Mouse (Mus musculus): ENCODE results near the gene Ctsk.

Gene Ctsk

DNA sequence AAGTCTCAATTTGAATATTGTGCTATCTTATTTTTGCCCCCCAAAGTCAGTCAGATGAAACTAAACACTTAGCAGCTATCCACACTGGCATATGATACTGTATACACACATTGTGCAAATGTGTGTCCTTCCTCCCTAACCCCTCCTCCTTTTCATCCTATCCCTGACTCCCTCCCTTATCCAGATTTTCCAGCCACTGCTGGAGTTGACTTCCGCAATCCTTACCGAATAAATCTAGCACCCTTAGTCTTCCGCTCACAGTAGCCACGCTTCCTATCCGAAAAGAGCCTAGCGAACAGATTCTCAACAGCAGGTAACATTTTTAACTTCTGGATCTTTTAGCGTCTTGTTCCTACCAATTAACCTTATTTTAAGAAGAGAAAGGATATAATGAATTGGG, at the start of gene Ctsk:
Gene Ctsk (plus strand): TSS at position 233 of the 400 bp plus-strand sequence.
- no peak for DNase-seq

DNA sequence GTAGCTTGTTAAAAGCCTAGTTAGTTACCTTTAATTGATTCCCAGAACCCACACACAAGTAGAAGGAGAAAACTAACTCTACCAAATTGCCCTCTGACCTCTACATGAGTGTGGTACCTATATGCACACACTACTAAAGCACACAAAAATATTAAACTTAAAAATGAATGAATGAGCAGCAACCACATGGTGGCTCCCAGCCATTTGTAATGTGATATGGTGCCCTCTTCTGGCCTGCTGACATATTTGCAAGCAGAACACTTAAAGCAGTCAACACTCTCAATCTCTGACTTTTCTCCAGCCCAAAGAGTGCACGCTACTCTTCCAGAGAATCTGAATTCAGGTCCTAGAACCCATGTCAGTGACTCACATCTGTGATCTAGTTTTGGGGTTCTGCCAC, 48.6 kb upstream of the Ctsk start:
- peak; percentile 46 for DNase-seq

DNA sequence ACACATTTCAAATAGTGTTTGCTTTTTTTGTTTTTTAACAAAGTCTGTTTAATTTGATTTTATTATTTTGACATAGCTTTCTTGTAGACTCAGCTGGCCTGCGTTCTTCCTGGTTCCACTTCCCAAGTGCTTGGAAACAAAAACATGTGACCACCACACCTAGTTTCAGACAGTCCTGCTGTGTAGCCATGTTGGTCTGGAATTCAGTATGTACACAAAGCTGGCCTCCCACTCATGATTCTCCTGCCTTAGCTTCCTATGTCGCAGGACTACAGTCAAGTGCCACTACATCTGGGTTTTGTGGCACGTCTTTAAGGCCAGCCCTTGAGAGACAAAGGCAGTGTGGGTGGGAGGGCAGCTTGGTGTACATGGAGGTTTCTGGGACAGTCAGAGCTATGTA, 48.1 kb upstream of the Ctsk start:
- DNase-seq = no peak

DNA sequence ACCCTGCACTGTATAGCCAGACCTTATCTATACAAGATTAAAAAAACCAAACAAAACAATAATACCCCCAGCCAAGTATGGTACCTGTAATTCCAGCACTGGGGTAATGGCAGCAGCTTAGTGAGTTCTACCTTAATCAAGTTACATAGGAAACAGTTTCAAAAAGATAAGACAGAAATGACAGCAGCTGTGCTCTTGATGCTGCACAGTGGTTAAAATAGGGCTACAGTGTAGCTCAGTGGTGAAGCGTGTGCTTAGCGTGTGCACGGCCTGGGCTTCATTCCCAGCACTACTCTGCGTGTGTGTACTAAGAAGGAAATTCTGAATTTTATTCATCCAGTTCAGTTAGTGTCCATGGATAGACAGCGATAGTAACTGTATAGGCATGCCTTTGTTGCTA, 42.7 kb upstream of the Ctsk start:
- no peak for DNase-seq

DNA sequence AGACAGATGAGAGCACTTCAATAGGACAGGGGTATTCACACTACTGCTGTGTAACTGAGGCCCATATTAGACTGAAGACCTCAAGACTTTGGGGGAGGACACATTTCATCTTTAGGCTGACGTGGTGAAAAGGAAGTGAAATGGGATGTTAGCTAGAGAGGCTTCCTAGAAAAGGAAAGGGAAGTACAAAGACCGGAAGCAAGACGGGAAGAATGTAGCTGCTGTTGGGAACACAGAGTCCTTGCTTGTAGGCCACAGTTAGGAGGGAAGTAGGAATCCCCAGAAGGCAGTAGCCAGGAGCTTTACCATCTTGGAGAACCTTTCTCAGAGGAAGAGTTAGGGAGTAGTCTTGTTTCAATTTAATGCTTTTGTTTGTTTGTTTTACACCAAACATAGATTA, 41.3 kb upstream of the Ctsk start:
- DNase-seq = no peak

DNA sequence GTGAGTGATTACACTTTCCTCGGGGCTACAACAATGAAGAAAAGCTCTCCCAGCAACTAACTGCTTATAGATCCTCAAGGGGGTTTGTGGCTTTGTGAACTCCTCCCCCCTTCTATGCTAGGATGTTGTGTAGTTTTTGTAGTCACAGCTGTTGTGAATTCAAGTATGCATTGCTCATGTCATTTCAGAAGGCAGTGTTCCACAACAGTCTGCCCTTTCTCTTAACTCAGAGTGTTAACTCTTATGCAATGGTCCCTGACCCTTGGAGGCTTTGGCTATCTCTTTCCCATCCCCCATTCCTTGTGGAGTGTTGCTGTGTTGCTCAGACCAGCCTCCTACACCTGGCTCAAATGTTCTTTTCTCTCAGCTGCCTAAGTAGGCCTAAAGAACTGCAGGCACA, 39.7 kb upstream of the Ctsk start:
- no peak for DNase-seq

DNA sequence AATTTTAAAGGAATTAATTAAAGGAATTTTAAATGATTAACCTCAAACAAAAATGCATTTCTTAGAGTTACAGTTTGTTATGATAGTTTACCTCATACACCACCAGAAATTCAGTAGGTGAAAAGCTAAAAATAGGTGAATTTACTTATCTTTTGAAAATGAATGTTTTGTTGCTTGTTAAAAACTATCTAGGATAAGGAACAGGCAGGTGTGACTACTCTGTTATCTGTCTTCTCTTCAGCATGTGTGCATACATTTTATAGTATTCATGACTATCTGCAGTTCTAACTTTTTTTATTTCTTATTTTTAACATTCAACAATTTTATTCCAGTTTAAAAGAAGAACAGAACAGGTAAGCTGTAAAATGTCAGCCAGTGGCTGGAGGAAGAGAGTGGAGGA, 35.2 kb upstream of the Ctsk start:
- DNase-seq = no peak

DNA sequence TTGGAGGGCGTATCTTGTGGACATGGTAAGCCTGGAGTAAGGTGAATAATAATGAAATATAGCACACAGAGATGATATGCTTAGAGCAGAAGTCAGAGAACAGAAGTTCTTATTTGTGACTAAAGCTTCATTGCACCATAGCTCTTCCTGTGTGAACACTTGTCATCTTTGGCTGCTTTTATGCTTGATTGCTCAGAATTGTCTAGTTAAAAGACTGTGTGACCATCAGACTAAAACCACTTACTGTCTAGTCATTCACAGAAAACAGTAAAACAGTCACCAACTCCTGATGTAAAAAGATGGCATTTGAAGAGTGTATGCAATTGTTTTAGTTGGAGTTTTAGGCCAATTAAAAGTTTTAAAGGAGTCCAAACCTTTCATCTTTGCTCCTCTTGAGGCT, 20.1 kb upstream of the Ctsk start:
- DNase-seq = no peak

DNA sequence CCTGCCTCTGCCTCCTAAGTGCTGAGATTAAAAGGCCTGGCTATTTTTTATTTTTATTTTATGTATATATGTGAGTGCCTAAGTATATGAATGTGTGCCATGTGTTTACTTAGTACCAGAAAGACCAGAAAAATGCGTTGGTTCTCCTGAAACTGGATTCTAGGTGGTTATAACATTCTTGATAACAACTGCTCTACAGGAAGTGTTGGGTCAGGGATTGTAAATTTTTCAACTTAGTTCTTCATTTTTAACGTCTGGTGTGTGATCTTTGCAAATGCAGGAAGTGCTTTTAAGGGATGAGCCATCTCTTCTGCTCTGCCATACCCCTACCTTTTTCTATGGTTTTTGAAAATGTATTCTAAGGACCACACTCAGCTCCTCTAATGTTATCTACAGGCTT, 12.6 kb upstream of the Ctsk start:
- no peak for DNase-seq

DNA sequence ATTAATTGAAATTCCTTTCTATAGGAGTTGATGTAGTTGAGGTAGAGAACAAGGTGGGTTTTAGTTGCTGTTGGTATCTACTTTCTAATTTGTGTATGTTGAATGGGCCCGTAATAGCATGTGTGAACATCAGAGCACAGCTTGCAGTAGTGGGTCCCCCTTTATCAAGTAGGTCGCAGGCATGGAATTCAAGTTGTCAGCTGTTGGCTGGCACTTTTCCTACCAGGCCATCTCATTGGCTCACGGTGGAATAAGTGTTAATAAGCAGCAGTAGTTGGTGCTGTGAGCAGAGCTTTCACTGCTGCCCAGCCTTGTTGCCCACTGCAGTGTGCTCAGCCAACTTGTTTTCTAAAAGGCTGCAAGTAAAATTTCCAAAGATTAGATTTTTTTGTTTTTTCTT, 10.4 kb upstream of the Ctsk start:
- DNase-seq = no peak

DNA sequence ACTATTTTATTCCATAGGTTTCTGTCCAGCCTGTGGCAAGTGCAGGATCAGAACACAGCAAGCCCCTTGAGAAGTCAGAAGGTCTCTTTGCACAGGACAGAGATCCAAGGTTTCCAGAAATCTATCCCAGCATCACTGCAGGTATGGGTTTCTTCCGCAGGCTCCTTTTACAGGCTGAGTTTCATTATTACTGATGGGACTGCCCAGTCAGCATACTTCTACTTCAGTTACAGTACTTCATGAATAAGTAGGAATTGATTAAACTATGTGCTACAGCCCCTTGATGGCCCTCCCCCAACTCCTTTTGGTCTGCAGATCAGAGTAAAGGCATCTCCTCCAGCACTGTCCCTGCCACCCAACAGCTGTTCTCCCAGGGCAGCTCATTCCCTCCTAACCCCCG, 8.8 kb upstream of the Ctsk start:
- no peak for DNase-seq

DNA sequence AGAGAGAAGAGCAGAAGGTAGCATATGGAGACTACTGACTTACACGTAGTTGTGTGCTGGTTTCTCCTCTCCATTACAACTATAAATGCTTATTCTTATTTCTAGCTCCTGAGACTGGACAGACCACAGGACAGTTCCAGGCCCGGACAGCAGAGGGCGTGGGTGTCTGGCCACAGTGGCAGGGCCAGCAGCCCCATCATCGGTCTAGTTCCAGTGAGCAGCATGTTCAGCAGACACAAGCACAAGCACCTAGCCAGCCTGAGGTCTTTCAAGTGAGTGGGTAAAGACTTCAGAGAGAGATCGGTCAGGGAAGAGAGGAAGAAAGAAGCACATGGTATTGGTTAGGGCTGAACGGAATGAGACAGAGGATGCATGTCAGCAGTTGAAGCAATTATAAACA, 4.7 kb upstream of the Ctsk start:
- DNase-seq = peak; percentile 49

DNA sequence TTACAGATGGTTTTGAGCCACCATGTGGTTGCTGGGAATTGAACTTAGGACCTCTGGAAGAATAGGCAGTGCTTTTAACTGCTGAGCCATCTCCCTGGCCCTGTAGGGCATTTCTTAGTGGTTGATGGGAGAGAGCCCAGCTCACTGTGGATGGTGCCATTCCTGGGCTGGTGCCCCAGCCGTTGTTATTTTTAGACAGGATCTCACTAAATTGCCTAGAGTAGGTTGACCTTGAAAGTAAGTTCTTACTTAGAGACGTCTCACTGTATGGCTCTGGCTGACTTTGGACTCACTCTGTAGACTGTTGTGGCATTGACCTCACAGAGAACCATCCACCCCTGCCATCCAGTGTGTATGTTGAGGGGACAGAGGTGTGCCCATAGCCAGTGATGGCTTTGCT, 827 bp upstream of the Ctsk start:
- no peak for DNase-seq

DNA sequence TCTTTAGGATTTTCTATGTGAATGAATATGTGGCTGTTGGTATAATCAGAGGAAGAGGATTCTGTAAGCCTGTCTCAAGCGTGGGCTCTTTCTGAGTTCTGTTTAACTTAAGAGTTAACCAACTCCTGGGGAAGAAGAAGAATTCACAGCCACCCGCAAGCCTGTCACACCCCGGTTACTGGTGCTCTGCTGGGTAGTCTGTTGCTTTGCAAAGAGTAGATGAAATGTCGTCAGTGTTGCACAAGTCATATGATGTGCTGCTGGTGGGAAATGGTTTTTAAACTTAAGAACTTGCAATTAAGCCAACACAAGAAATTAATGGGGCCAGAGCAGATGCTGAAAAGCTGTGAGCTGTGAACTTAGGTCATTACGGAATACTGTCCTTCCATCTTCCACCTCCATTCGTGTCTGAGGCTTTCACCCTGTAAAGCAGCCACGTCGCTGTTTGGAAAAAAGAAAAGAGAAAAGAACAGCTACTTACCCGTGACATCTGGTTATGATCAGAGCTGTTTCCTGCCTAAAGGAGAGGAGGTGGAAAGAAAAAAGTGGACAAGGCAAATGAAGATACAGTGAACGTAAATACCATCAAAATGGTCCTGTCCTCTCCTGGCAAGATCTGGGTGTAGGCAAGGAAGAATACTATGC, 562 bp downstream of the Ctsk start:
- DNase-seq = peak; percentile 41

DNA sequence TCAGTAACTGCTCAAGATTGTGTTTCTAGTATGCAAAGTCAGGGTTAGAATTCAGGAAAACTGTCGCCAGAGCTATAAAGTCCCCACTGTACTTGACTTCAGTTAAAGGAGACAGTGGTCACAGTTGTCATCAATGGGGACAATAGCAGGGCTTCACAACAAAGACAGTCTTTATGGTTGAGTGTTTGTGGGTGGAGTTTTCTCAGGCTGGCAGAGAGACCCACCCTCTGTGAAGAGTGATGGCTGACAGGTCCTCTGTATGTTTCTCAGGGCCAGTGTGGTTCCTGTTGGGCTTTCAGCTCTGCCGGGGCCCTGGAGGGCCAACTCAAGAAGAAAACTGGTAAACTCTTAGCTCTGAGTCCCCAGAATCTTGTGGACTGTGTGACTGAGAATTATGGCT, 3.3 kb downstream of the Ctsk start:
- DNase-seq = no peak

DNA sequence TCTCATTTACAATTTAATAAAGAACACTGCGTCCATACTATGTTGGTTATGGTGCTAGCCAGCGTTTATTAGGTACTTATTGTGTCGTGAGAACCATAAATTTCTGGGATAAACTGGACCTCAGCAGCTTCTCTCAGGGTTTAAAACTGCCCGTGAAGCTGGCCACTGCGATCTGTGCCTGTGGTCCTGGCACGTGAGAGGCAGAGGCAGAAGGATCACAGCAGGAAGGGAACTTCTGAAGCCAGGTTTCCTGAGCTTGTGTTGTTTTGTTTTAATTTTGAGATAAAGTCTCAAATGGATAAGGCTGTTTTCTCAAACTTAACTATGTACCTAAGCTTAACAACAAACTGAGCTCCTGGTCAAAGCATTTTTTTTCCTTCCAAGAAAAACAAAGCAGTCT, 10.3 kb downstream of the Ctsk start:
- DNase-seq = no peak

DNA sequence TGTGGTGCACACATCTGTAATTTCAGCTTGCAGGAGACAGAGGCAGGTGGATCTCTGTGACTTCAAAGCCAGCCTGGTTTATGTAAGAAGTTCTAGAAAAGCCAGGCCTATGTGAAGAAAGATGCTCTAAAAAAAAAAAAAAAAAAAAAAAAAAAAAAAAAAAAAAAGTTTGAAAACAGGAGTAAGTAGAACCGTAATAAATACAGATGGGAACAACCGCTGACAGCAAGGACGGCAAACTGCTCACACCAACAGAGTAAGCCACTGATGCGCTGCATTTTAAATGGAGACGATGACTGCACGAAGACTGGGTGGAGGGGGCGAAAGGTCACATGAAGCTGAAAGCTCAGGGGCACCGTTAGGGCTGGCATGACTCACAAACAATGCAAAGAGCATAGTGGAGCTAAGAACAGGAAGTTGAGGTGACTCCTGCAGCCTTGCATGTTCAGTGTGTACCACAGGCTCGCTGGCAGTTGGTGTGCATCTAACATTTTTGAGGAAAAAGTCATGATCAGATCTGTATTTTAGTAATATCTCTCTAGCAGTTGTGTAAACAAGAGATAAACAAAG, 12.6 kb downstream of the Ctsk start:
- DNase-seq = no peak

DNA sequence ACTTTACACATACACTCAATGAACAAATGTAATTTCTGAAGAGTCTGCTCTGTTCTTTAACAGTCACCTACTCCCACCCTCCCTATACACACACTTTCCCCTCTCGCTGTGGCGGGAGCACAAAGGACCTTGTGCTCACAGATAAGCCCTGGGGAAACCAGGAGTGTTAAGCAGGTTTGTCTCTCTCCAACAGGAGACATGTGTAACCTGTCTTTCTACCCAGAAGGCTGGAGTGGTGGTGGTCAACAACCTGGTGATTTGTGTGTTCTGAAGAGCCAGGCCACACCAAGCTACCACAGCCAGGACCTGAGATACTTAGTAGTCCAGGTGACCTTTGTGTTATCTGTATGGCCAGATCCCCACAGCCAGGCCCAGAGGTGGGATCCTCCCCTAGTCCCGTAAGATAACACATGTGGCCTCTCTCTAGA, 17.6 kb downstream of the Ctsk start:
- no peak for DNase-seq

DNA sequence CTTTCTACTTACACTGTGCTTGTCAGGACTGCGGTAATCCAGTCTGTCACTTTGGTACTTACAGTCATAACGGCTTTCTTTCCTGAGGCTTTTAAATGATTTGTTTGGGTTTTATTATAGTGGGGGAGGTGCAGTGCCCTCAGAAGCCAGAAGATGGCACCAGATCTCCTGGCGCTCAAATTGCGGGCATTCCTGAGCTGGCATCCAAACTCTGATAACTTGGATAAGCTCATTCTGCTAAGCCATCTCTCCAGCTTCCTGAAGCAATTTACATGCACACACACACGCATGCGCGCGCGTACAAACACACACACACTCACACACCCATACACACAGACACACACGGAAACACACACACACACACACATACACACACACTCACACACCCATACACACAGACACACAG, 18.4 kb downstream of the Ctsk start:
- peak; percentile 68 for DNase-seq

DNA sequence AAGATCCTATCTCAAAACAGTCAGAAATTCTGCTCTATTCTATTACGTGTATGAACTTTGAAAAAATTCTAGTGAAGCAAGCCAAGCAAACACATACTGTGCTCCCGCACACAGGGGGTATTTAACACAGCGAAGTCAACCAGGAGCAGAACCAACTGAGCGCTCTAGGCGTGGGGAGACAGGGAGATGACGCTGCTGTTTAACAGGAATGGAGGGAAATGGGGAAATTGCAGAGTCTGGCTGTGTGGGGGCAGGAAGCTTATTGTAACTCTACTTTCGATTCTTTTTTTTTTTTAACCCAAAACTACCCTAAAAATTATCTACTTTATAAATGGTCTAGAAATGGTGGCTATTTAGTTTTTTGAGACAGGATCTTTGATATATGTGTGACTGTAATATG, 19.8 kb downstream of the Ctsk start:
- no peak for DNase-seq

DNA sequence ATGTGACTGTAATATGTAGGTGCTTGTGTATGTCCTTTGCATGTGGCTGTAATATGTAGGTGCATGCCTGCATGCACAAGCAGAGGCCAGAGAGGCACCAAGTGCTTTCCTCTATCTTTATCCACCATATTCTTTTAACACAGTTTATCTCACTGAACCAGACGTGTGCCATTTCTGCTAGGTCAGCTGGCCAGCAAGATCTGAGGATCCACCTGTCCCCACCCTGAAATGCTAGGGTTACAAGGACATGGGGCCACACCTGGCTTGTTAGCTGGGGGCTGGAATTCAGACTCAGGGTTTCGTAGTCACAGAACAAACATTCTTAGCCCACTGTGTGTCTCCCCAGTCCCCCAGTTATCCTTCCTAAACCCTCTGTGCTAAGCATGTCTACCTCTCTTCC, 20.3 kb downstream of the Ctsk start:
- no peak for DNase-seq

DNA sequence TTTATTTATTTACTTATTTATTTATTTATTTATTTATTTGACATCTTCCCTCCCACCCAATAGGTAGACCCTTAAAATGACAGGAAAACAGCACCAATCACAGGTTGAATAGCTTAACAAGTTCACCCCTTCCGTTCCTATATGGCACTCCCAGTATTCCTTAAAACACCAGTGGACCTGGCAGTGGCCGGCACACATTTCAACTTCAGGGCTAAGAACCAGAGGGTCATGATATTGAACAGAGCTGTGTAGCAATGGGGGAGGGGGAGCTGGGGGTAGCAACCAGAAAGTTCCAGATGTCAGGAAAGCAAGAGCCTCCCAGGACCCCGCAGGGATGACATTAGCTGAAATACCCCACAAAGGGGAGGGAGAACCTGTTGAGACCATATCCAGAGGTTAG, 21.0 kb downstream of the Ctsk start:
- DNase-seq = no peak

DNA sequence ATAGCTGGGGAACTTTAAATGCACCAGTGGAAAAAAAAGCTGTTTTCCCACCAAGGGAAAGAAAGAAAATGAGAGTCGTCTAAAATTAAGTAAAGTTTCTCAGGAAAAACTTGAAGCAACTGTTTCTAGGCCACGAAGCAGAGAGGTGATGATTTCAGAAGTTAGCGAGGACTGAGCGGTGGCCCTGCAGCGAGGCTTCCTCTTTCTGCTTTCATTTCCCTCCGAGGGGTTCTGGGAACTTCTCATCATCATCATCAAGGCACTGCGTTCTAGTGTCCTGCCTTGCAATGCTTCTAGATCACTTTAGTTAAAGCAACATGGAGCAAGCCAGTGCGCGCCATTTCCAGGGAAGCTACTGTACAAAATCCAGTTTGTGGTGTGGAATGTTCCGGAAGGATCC, 22.1 kb downstream of the Ctsk start:
- DNase-seq = no peak

DNA sequence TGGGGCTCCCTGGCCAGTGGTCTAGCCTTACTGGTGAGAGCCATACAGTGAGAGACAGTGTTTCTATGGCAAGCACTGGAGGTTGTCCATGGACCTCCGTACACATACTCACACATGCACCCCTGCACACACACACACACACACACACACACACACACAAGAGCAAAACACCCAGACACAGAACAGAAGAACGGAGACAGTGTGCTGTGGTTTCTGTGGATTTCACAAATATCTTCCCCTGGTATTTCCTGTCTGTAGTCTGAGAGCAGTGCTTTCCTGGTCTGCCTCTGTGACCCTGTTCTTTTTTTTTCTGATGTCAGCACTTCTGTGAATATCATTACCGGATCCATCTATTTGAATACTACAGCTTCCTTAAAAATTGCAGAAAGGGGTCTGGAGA, 24.6 kb downstream of the Ctsk start:
- DNase-seq = no peak

DNA sequence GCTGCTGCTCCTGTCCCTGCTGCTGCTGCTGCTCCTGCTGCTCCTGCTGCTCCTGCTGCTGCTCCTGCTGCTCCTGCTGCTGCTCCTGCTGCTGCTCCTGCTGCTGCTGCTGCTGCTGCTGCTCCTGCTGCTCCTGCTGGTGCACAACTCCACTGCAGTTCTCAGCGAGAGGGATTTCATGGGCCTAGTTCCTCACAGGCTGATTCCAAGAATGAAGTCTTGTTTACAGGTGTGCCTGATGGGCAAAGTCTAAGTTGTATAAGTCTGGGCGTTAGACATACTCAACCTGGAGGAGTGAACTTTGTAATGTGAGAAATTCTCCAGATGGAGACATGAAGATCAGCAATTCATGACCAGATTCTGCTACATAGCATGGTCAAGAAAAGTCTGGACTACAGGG, 25.6 kb downstream of the Ctsk start:
- DNase-seq = no peak

Measured in right cerebral cortex, adult 18-20 months (tissue).